Mouse (Mus musculus) stomach, postnatal 0 days (tissue): ENCODE data around the gene Lpcat1. TPM values are rescaled to one million over a fixed set of nuclear protein-coding genes. Genes with fewer than 3 reads are reported as not detected.

Source experiments
- ATAC-seq: fragments of 200-750 bp; cut with Nextera tagmentation; 2 replicates; pipeline ENCODE4 v1.8.0; 2017; ENCODE audit not compliant: low FRiP score, low TSS enrichment
- DNase-seq: peaks from one replicate; pipeline ENCODE4 v3.0.0-alpha.2; 2016; ENCODE audit warnings: low spot score
- H3K27ac ChIP-seq: fragments of 300-500 bp; sonication (generic); replicated peaks from 2 replicates; pipeline ENCODE4 v1.5.1; 2014; ENCODE audit warnings: mild to moderate bottlenecking, control low read depth
- H3K27me3 ChIP-seq: fragments of 300-500 bp; sonication (generic); 2 replicates; pipeline ENCODE4 v1.6.1; 2014; ENCODE audit warnings: low read length; ENCODE audit not compliant: control insufficient read depth, insufficient read depth
- H3K36me3 ChIP-seq: fragments of 300-500 bp; sonication (generic); 2 replicates; pipeline ENCODE4 v1.6.1; 2014; ENCODE audit warnings: low read length, mixed read lengths; ENCODE audit not compliant: control insufficient read depth, insufficient read depth
- H3K4me1 ChIP-seq: fragments of 300-500 bp; sonication (generic); replicated peaks from 2 replicates; pipeline ENCODE4 v1.6.1; 2014; ENCODE audit warnings: antibody characterized with exemption; ENCODE audit not compliant: control insufficient read depth, insufficient read depth
- H3K4me2 ChIP-seq: fragments of 300-500 bp; sonication (generic); replicated peaks from 2 replicates; pipeline ENCODE4 v1.6.1; 2014; ENCODE audit warnings: low read depth, mild to moderate bottlenecking, control low read depth, moderate library complexity
- H3K4me3 ChIP-seq: fragments of 300-500 bp; sonication (generic); 2 replicates; pipeline ENCODE4 v1.5.1; 2014; ENCODE audit warnings: low read depth, low read length, control low read depth
- H3K9ac ChIP-seq: fragments of 300-500 bp; sonication (generic); 2 replicates; pipeline ENCODE4 v1.6.1; 2014; ENCODE audit warnings: mild to moderate bottlenecking, low read length, control low read depth, mixed read lengths
- H3K9me3 ChIP-seq: fragments of 300-500 bp; sonication (generic); 2 replicates; pipeline ENCODE4 v1.6.1; 2016; ENCODE audit warnings: low read length; ENCODE audit not compliant: control insufficient read depth
- CTCF ChIP-seq: IDR thresholded peaks from 2 replicates; pipeline ENCODE4 v1.5.1; 2016; ENCODE audit warnings: antibody characterized with exemption, low read depth, mild to moderate bottlenecking, moderate library complexity
- EP300 ChIP-seq: optimal IDR thresholded peaks from 2 replicates; pipeline ENCODE3; 2016; ENCODE audit warnings: antibody characterized with exemption
- whole genome bisulfite sequencing: fragments of 180-500 bp; shearing (Covaris S2); extraction: QIAGEN DNeasy Blood & Tissue Kit; methylation state at CpG from one replicate; pipeline ENCODE4 v1.1.7; 2014; 5-methylcytosine and 5-hydroxymethylcytosine counted together
- polyA plus RNA-seq: library from polyadenylated mRNA; unstranded; fragments of >200 nt; fragmentation: Nextera tagmentation; extraction: Ambion mirVana; gene quantifications from 2 replicates; pipeline ENCODE4 v1.2.1, GENCODE M21; 2015

The Lpcat1 gene
- polyA plus RNA-seq = 8.5 and 8.6 TPM in 2 replicates

DNA sequence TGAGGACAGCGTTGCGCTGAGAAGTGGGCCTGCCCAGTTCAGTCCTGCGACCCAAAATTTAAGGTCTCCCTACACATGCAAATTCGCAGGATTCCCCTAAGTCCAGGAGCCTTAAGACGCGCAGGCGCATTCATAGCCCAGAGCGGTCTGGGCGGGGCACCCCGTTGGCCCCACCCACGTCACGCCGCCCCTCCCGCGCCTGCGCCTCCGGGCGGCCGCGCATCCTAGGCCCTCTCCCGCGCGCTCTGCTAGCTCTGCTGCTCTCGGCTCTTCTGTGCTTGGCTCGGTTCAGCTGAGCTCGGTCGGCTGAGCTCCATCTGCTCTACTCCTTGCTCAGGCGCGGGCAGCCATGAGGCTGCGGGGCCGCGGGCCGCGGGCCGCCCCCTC, at the start of gene Lpcat1:
Gene Lpcat1 (plus strand): TSS at position 164 of the 387 bp plus-strand sequence.
- Histone ChIP-seq H3K27me3 (no peaks in the 10 kb centered on the region), H3K4me2 (peak within 1 kb of the TSS; percentile 92), H3K36me3 (no peaks in the 10 kb centered on the region), H3K27ac (peak within 1 kb of the TSS; percentile 89), H3K9ac (peak within 1 kb of the TSS; percentile 77), H3K4me3 (peak within 1 kb of the TSS; percentile 85), H3K9me3 (no peaks in the 10 kb centered on the region), H3K4me1 (peaks cover 6% of the 10 kb centered on the region; the same call in 1 of the 2 replicates)
- ATAC-seq (peak; percentile 95), DNase-seq (peak; percentile 89)
- no peak for TF ChIP-seq EP300
- no peak for TF ChIP-seq CTCF
- WGBS = under 1% methylated on average over 33 of the region's 35 CpGs

DNA sequence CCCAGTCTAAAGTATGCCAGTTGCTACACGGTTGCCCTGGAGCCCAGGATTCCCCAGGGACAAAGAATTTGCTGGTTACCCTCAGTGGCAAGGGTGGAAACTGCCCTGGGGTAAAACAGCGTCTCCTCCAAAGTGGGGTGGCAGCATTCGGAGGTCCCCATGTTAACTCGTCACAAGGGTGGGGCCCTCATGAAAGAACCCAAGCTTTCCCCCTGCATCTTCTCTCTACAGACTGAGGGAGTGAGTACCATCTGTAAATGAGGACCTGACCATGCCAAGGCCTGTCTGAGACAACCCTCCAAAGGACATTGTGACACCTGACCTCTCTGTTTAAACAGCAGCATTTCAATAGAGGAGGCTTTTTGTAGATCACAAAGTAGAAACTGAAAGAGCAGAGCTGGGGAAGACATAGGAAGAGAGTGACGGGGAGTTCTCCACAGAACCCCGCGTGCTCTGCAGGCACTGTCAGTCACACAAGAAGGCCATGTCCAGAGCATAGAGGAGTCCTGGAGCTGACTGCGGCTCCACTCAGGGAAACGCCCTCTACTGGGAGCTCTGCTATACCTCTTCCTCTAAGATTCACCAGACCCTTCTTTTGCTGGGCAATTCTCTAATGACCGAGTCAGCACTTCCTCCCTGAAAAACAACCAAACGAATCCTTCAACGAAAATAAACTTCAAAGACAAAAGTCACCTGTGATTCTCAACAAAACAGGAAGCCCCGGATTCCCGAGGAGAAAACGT, 49.3 kb upstream of the Lpcat1 start:
- Histone ChIP-seq H3K4me1 (no peaks in the 10 kb centered on the region), H3K36me3 (no peaks in the 10 kb centered on the region), H3K4me2 (no peak overlapping the region), H3K27ac (no peak overlapping the region), H3K27me3 (no peaks in the 10 kb centered on the region), H3K4me3 (no peak overlapping the region), H3K9ac (no peak overlapping the region), H3K9me3 (no peaks in the 10 kb centered on the region)
- DNase-seq = no peak
- WGBS = 32% methylated on average over 15 of the region's 15 CpGs
- TF ChIP-seq EP300 (no peak), CTCF (peak; percentile 57)
- ATAC-seq = no peak

DNA sequence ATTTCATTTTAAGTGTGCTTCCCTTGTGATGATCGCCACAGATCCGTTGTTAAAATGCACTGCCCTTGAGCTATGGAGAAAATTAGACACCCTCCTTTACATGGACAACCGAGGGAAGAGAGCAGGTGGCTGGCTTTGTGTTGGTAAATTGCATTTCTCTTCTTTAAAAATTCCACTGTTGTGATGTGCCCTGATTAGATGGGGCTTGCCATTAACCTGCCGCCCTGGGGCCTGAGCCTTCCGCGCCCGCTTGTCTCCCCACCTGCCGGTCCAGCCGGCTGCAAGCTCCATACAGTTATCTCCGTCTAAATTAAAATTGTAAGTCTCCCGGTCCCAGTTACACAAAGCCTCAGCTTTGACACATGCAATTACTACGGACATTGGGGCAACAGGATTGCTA, 48.7 kb upstream of the Lpcat1 start:
- Histone ChIP-seq H3K9me3 (no peaks in the 10 kb centered on the region), H3K27ac (no peak overlapping the region), H3K4me3 (no peak overlapping the region), H3K9ac (no peak overlapping the region), H3K36me3 (no peaks in the 10 kb centered on the region), H3K4me2 (no peak overlapping the region), H3K4me1 (no peaks in the 10 kb centered on the region), H3K27me3 (no peaks in the 10 kb centered on the region)
- DNase-seq = no peak
- ATAC-seq = no peak
- TF ChIP-seq CTCF (no peak), EP300 (no peak)
- WGBS = 65% methylated on average over 12 of the region's 12 CpGs

DNA sequence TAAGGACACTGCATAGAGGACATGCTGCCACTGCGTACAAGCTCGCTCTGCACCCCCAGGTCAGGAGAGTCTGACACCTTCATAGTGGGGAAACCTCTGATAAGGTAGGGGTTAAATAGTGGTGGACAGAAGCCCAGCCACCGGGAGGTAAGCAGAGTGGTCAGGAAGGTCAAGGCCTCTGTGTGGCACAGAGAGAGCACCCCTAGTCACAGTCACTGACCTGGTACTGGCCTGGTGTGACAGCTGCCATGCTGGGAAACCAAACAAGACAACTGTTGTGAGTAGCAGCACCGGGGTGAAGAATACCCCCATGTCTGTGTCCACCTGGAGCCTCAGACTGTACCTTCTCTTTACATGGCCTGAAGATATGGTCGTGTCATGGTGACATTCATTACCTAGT, 47.8 kb upstream of the Lpcat1 start:
- Histone ChIP-seq H3K27ac (no peak overlapping the region), H3K27me3 (no peaks in the 10 kb centered on the region), H3K9me3 (no peaks in the 10 kb centered on the region), H3K4me2 (no peak overlapping the region), H3K4me3 (no peak overlapping the region), H3K36me3 (no peaks in the 10 kb centered on the region), H3K9ac (no peak overlapping the region), H3K4me1 (no peaks in the 10 kb centered on the region)
- TF ChIP-seq CTCF = no peak
- no peak for TF ChIP-seq EP300
- DNase-seq = no peak
- WGBS = 68% methylated on average over 5 of the region's 5 CpGs
- no peak for ATAC-seq

DNA sequence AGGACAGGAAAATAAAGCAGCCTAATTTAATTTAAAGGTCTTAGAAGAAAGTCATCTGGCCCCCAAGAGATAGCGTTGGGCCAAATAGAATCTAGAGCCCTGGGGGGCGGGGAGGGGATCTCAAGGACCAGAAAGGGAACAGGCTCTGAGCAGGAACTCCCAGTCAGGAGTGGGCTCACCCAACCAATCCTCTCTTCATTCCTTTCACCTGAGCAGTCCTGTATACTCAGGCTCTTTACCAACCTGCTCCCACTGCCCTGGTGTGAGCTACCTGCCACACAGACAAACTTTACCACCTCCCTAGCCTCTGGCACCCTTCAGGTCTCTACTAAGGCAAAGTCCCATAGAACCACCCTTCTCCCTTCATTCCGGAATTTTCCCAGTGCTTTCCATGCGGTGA, 44.0 kb upstream of the Lpcat1 start:
- no peak for DNase-seq
- H3K9ac ChIP-seq = no peak overlapping the region
- H3K27me3 ChIP-seq = no peaks in the 10 kb centered on the region
- H3K9me3 ChIP-seq = no peaks in the 10 kb centered on the region
- H3K27ac ChIP-seq = no peak overlapping the region
- TF ChIP-seq CTCF (no peak), EP300 (no peak)
- H3K4me3 ChIP-seq = no peak overlapping the region
- WGBS = 62% methylated on average over 4 of the region's 4 CpGs
- no peak for ATAC-seq
- no peak overlapping the region for H3K4me2 ChIP-seq
- no peaks in the 10 kb centered on the region for H3K36me3 ChIP-seq
- H3K4me1 ChIP-seq = no peaks in the 10 kb centered on the region

DNA sequence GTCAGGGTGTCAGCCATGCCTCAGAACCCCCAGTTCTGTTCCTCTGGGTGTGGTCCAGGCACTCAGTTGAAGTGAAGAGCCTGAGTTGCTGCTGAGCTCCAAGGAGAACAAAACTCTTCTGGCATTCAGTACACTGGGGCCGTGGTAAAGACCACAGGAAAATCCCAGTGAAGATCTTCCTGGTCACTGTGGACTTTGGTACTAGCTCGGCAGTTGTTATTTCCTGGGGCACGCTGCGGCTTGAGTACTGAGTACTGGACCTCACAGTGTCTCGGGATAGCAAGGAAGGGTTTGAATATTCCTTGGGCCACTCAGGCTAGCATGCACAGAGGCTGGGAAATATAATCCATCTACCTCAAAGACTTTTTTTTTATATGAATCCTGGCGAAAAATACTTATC, 42.0 kb upstream of the Lpcat1 start:
- TF ChIP-seq EP300 (no peak), CTCF (no peak)

More for the DNA sequence above, 42.0 kb upstream of the Lpcat1 start:
- Histone ChIP-seq H3K9me3 (no peaks in the 10 kb centered on the region), H3K27ac (no peak overlapping the region), H3K36me3 (no peaks in the 10 kb centered on the region), H3K4me1 (no peaks in the 10 kb centered on the region), H3K4me2 (no peak overlapping the region), H3K27me3 (no peaks in the 10 kb centered on the region), H3K4me3 (no peak overlapping the region), H3K9ac (no peak overlapping the region)
- DNase-seq = no peak
- 63% methylated on average over 6 of the region's 6 CpGs for WGBS
- ATAC-seq = no peak
